Mouse (Mus musculus): ENCODE results near the gene Nfe2l1. TPM values are rescaled to one million over a fixed set of nuclear protein-coding genes. Genes with fewer than 3 reads are reported as not detected.

The Nfe2l1 gene
- polyA plus RNA-seq, 1 experiment: 63.0 TPM

- WGBS: 78% methylated on average over 9 of the region's 9 CpGs
- Histone ChIP-seq H3K27ac (ENCODE audit: insufficient read depth, low read length) (no peak overlapping the region), H3K4me1 (ENCODE audit: control insufficient read depth, insufficient read depth, insufficient read length) (peaks cover 7% of the 10 kb centered on the region; the same call in 1 of the 2 replicates), H3K36me3 (ENCODE audit: control insufficient read depth, insufficient read depth, low read length) (no peaks in the 10 kb centered on the region), H3K4me3 (ENCODE audit: extremely low read depth, insufficient read depth, insufficient read length) (no peak overlapping the region), H3K27me3 (ENCODE audit: control insufficient read depth, insufficient read depth, low read length) (peaks cover 12% of the 10 kb centered on the region)
- TF ChIP-seq POLR2A (IDR thresholded peaks at IDR 0.05; ENCODE audit: low read depth, low read length): no peak
- no peak for TF ChIP-seq CTCF (IDR thresholded peaks at IDR 0.05; ENCODE audit: extremely low read depth, insufficient read depth, insufficient read length, insufficient replicate concordance)
- no peak for DNase-seq (ENCODE audit: low read depth in 1 of 2, low spot score in 2 of 2)
Observed at GRCm38 (mm10) chr11:96848694-96849093, 18.9 kb upstream of the Nfe2l1 start.

GRCm38 (mm10) chr11:96847240-96847639 lies 17.5 kb upstream of the Nfe2l1 start:
- peaks cover 12% of the 10 kb centered on the region for H3K27me3 ChIP-seq (ENCODE audit: control insufficient read depth, insufficient read depth, low read length)
- H3K27ac ChIP-seq (ENCODE audit: insufficient read depth, low read length): no peak overlapping the region
- WGBS: 77% methylated on average over 3 of the region's 3 CpGs
- TF ChIP-seq POLR2A (IDR thresholded peaks at IDR 0.05; ENCODE audit: low read depth, low read length) (no peak), CTCF (IDR thresholded peaks at IDR 0.05; ENCODE audit: extremely low read depth, insufficient read depth, insufficient read length, insufficient replicate concordance) (no peak)
- no peak overlapping the region for H3K4me3 ChIP-seq (ENCODE audit: extremely low read depth, insufficient read depth, insufficient read length)
- DNase-seq (ENCODE audit: low read depth in 1 of 2, low spot score in 2 of 2): no peak
- H3K4me1 ChIP-seq (ENCODE audit: control insufficient read depth, insufficient read depth, insufficient read length): peaks cover 7% of the 10 kb centered on the region; the same call in 1 of the 2 replicates
- H3K36me3 ChIP-seq (ENCODE audit: control insufficient read depth, insufficient read depth, low read length): no peaks in the 10 kb centered on the region

GRCm38 (mm10) chr11:96843627-96844026 lies 13.9 kb upstream of the Nfe2l1 start:
- H3K27me3 ChIP-seq (ENCODE audit: control insufficient read depth, insufficient read depth, low read length): no peaks in the 10 kb centered on the region
- DNase-seq (ENCODE audit: low read depth in 1 of 2, low spot score in 2 of 2): no peak
- H3K4me1 ChIP-seq (ENCODE audit: control insufficient read depth, insufficient read depth, insufficient read length): no peaks in the 10 kb centered on the region
- WGBS: 60% methylated on average over 3 of the region's 3 CpGs
- no peak overlapping the region for H3K4me3 ChIP-seq (ENCODE audit: extremely low read depth, insufficient read depth, insufficient read length)
- no peaks in the 10 kb centered on the region for H3K36me3 ChIP-seq (ENCODE audit: control insufficient read depth, insufficient read depth, low read length)
- TF ChIP-seq CTCF (IDR thresholded peaks at IDR 0.05; ENCODE audit: extremely low read depth, insufficient read depth, insufficient read length, insufficient replicate concordance): no peak
- no peak overlapping the region for H3K27ac ChIP-seq (ENCODE audit: insufficient read depth, low read length)

GRCm38 (mm10) chr11:96840290-96840689 lies 10.5 kb upstream of the Nfe2l1 start:
- DNase-seq (ENCODE audit: low read depth in 1 of 2, low spot score in 2 of 2): no peak
- WGBS: 74% methylated on average over 8 of the region's 8 CpGs
- TF ChIP-seq POLR2A (IDR thresholded peaks at IDR 0.05; ENCODE audit: low read depth, low read length) (no peak), CTCF (IDR thresholded peaks at IDR 0.05; ENCODE audit: extremely low read depth, insufficient read depth, insufficient read length, insufficient replicate concordance) (no peak)
- Histone ChIP-seq H3K4me1 (ENCODE audit: control insufficient read depth, insufficient read depth, insufficient read length) (no peaks in the 10 kb centered on the region), H3K36me3 (ENCODE audit: control insufficient read depth, insufficient read depth, low read length) (no peaks in the 10 kb centered on the region), H3K27ac (ENCODE audit: insufficient read depth, low read length) (no peak overlapping the region), H3K27me3 (ENCODE audit: control insufficient read depth, insufficient read depth, low read length) (no peaks in the 10 kb centered on the region), H3K4me3 (ENCODE audit: extremely low read depth, insufficient read depth, insufficient read length) (no peak overlapping the region)

- no peaks in the 10 kb centered on the region for H3K4me1 ChIP-seq (ENCODE audit: control insufficient read depth, insufficient read depth, insufficient read length)
- no peak overlapping the region for H3K27ac ChIP-seq (ENCODE audit: insufficient read depth, low read length)
- H3K36me3 ChIP-seq (ENCODE audit: control insufficient read depth, insufficient read depth, low read length): no peaks in the 10 kb centered on the region
- no peak for DNase-seq (ENCODE audit: low read depth in 1 of 2, low spot score in 2 of 2)
- H3K27me3 ChIP-seq (ENCODE audit: control insufficient read depth, insufficient read depth, low read length): no peaks in the 10 kb centered on the region
- TF ChIP-seq CTCF (IDR thresholded peaks at IDR 0.05; ENCODE audit: extremely low read depth, insufficient read depth, insufficient read length, insufficient replicate concordance) (no peak), POLR2A (IDR thresholded peaks at IDR 0.05; ENCODE audit: low read depth, low read length) (no peak)
- H3K4me3 ChIP-seq (ENCODE audit: extremely low read depth, insufficient read depth, insufficient read length): no peak overlapping the region
- 75% methylated on average over 3 of the region's 3 CpGs for WGBS
Observed at GRCm38 (mm10) chr11:96839877-96840276, 10.1 kb upstream of the Nfe2l1 start.

- DNase-seq (ENCODE audit: low read depth in 1 of 2, low spot score in 2 of 2): no peak
- WGBS: 82% methylated on average over 7 of the region's 7 CpGs
- no peak for TF ChIP-seq POLR2A (IDR thresholded peaks at IDR 0.05; ENCODE audit: low read depth, low read length)
- TF ChIP-seq CTCF (IDR thresholded peaks at IDR 0.05; ENCODE audit: extremely low read depth, insufficient read depth, insufficient read length, insufficient replicate concordance): no peak
- Histone ChIP-seq H3K4me1 (ENCODE audit: control insufficient read depth, insufficient read depth, insufficient read length) (no peaks in the 10 kb centered on the region), H3K27me3 (ENCODE audit: control insufficient read depth, insufficient read depth, low read length) (no peaks in the 10 kb centered on the region), H3K4me3 (ENCODE audit: extremely low read depth, insufficient read depth, insufficient read length) (no peak overlapping the region), H3K27ac (ENCODE audit: insufficient read depth, low read length) (no peak overlapping the region), H3K36me3 (ENCODE audit: control insufficient read depth, insufficient read depth, low read length) (no peaks in the 10 kb centered on the region)
Observed at GRCm38 (mm10) chr11:96839428-96839827, 9.7 kb upstream of the Nfe2l1 start.

- Histone ChIP-seq H3K27me3 (ENCODE audit: control insufficient read depth, insufficient read depth, low read length) (no peaks in the 10 kb centered on the region), H3K4me1 (ENCODE audit: control insufficient read depth, insufficient read depth, insufficient read length) (no peaks in the 10 kb centered on the region), H3K36me3 (ENCODE audit: control insufficient read depth, insufficient read depth, low read length) (no peaks in the 10 kb centered on the region), H3K27ac (ENCODE audit: insufficient read depth, low read length) (no peak overlapping the region), H3K4me3 (ENCODE audit: extremely low read depth, insufficient read depth, insufficient read length) (no peak overlapping the region)
- TF ChIP-seq POLR2A (IDR thresholded peaks at IDR 0.05; ENCODE audit: low read depth, low read length) (no peak), CTCF (IDR thresholded peaks at IDR 0.05; ENCODE audit: extremely low read depth, insufficient read depth, insufficient read length, insufficient replicate concordance) (no peak)
- no peak for DNase-seq (ENCODE audit: low read depth in 1 of 2, low spot score in 2 of 2)
- WGBS: 74% methylated on average over 4 of the region's 4 CpGs
Observed at GRCm38 (mm10) chr11:96838341-96838740, 8.6 kb upstream of the Nfe2l1 start.
